Mouse (Mus musculus) kidney, postnatal 14 days (tissue): ENCODE measurements at regions not wholly inside any gene's neighbourhood (a gene's known extent, or its start where the extent isn't known, plus 50 kb on each side); places are given as distances from the start of the nearest gene placed in this dataset.

ENCODE experiments used
- DNase-seq: peaks from one replicate; pipeline ENCODE4 v3.0.0; 2022; ENCODE audit warnings: mixed read lengths

DNA sequence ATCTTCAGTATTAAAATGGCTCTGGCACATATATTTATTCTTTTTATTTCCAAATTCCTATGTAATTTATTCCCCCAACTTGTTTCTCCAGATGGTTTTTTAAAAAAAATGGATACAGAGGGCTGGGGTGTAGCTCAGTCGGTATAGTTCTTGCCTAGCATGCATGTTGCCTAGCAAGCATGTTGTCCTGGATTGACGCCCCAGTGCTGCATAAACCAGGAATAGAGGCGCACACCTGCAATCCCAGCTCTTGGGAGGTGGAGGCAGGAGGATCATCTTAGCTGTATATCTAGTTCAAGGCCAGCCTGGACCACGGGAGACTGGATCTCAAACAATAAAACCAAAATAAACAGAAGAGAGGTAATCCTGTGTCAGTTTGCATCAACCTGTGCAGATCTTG, 183.5 kb upstream of the Jmjd1c start:
- DNase-seq: no peak

DNA sequence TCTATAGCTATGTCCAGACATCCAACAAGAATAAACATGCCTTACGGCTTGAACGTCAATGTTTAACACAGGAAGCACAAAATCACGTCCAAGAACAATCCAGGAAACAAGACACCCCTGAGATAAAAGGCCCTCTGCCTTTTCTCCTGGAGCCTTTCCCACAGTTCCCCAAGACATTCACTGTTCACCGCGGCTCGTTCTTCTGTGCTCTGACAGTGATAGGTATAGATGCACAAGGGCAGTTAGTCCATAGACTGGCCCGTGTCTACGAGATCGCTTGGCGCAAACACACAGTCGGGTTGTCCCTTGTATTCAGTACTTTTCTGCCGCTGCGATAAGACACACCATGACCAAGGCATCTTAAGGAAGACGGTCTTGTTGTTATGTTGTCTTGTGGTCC, 182.7 kb upstream of the Jmjd1c start:
- no peak for DNase-seq

GRCm38 (mm10) chr10:66913627-66914026, 182.3 kb upstream of the Jmjd1c start:
- DNase-seq: peak; percentile 65

GRCm38 (mm10) chr10:66914288-66914975, 181.5 kb upstream of the Jmjd1c start:
- DNase-seq: peak; percentile 48

- DNase-seq: no peak
These were observed 180.1 kb upstream of the Jmjd1c start for GRCm38 (mm10) chr10:66915801-66916200.

DNA sequence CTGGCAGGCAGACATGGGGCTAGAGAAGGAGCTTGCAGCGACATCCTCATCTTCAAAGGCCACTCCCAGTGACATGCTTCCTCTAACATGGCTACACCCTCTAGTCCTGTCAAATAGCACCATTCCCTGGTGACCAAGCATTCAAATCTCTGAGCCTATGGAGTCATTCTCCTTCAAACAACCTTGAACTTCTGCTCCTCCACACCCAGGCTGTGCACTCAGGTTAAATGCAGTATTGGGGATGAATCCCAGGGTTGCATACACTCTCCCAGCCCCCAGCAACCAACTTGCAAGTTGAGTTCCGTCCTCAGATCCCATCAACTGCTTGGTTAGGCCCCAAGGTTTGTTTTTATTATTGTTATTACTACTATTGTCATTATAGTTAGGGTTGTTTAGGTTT, 178.2 kb upstream of the Jmjd1c start:
- no peak for DNase-seq

DNA sequence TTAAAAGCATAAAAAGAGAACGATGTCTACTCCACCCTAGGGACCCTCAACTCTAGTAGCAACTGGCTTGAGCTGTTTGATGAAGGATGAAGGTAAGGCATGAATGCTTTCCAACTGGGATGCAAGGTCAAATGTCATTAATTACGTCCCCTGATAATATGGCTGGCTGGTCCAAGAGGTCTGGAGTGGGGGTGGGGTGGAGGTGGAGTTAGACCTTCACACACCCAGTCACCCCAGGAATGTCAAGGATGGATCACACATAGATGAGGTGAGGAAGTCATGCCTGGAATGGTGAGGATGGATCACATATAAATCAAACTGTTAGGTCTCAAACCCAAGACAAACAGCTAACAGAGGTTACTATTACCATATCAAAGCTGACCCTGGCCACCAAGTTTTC, 177.2 kb upstream of the Jmjd1c start:
- no peak for DNase-seq

- DNase-seq: peak; percentile 95
These were observed 175.8 kb upstream of the Jmjd1c start for GRCm38 (mm10) chr10:66919953-66920760.

DNA sequence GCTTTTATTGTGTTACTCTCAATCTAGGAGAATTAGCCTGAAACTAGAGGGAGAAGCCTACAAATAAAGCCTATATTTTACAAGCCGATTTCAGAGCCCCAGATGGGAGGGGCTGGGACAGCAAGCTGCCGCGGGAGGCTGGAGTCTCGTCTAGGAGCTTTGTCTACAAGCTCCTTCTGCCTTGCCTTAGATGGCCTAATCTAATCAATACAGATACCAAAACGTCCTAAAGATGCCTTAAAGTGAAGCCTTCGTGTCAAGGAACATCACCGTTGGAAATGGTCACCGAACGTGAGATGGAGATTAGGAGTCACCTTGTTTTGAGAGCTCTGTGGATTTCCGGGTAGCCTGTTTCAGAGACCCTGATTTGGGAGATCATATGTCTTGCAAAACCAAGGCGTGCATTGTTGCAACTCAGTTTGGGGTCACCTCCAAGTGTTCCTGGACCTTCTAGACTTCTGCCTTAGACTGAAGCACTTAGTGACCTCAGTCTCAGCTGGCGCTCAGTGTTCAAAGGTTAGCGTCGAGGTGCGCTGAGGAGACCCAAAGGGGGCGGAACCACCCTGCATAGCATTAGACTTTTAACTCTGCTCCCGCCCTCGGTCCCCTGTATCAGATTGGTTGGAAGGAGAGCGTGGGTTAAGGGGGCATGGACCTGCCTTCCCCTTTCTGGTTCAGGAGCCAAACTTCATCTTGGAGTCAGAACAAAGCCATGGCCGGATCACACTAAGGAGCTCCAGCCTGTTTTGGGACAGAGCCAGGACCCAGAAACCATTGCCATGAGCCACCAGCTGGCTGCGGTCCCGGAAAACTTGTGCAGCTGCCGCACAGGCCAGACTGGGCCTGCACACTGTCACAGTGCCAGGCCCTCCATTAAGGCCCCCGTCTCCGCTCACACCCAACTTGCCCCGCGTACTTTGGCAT, 174.9 kb upstream of the Jmjd1c start:
- peak; percentile 99 for DNase-seq

GRCm38 (mm10) chr10:66921776-66922175, 174.1 kb upstream of the Jmjd1c start:
- no peak for DNase-seq

GRCm38 (mm10) chr10:66922314-66922713, 173.6 kb upstream of the Jmjd1c start:
- peak; percentile 24 for DNase-seq

GRCm38 (mm10) chr10:66923947-66924346, 172.0 kb upstream of the Jmjd1c start:
- no peak for DNase-seq

GRCm38 (mm10) chr10:66924418-66924817, 171.5 kb upstream of the Jmjd1c start:
- DNase-seq: no peak

DNA sequence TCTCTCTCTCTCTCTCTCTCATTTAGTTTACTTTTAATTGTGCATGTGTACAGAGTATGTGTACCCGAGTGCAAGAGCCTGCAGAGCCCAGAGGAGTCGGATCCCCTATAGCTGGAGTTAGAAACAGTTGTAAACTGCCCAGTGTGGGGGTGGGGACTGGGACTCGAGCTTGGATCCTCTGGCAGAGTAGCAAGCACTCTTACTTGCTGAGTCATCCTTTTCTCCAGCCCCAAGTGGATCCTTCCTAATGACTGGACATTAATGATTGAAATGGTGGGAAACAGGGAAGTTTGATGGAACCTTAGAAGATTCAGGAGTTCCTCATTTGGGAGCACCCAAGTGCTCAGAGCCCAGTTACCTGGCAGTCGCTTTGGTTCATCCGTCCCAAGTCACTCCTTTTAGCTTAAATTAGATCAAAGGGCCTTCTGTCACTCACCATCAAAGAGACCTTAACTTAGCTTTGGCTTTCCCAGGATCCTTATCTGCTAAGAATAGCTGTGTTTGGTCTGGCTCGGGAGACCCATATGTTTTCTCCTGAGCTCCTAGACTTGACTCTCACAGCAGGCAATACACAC, 170.3 kb upstream of the Jmjd1c start:
- DNase-seq: no peak

DNA sequence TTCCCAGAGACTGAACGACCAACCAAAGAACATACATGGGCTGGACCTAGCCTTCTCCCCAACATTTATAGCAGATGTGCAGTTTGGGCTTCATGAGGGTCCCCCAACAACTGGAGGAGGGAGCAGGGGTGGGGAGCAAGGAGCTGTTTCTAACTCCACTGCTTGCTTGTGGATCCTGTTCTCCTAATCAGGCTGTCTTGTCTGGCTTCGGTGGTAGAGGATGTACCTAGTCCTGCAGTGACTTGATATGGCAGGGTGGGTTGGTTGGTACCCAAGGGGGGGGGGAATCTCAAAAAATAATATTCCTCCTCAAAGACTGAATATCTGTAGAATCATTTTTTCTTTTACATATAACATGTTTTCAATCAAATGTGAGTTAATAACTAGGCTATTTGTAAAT, 168.3 kb upstream of the Jmjd1c start:
- no peak for DNase-seq

- peak; percentile 14 for DNase-seq
These were observed 167.5 kb upstream of the Jmjd1c start for GRCm38 (mm10) chr10:66928211-66928990.

- peak; percentile 25 for DNase-seq
These were observed 165.4 kb upstream of the Jmjd1c start for GRCm38 (mm10) chr10:66930563-66930962.

DNA sequence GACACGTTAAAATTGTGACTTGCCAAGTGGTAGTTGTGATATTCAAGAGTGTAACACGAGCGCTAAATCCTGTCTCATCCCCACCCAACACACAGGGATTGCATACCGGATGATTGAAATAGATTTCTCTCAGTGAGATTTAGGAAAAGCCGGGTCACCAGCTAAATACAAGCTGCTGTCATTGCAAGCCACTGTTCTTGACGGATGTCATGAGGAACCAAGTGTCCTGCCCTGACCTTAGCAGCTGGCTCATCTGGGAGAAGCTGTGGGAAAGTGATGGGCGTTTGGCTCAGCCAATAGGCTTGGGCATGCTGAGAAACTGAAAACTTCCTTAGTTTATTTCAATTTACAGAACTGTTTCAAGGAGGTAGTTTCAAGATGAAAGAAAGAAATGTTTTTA, 164.4 kb upstream of the Jmjd1c start:
- peak; percentile 75 for DNase-seq

- peak; percentile 24 for DNase-seq
These were observed 163.4 kb upstream of the Jmjd1c start for GRCm38 (mm10) chr10:66932544-66932943.

DNA sequence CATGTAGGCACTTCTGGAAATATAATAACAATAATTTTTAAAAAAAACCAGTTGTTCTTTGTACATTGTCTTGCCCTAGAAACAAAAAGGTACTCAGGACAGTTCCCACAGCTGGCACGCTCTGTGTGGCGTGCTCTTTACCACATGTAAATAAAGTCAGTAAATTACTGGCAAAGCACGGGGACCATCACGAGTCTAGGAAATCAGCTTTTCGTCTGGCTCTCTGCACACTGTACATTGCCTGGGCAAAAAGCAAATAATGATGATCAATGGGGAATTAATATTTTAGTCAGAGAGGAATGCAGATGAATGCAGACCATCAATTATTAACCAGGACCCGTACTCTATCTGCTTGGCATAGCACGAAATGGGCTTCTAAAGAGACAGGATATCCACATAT, 162.2 kb upstream of the Jmjd1c start:
- DNase-seq: no peak

- no peak for DNase-seq
These were observed 160.2 kb upstream of the Jmjd1c start for GRCm38 (mm10) chr10:66935731-66936130.

DNA sequence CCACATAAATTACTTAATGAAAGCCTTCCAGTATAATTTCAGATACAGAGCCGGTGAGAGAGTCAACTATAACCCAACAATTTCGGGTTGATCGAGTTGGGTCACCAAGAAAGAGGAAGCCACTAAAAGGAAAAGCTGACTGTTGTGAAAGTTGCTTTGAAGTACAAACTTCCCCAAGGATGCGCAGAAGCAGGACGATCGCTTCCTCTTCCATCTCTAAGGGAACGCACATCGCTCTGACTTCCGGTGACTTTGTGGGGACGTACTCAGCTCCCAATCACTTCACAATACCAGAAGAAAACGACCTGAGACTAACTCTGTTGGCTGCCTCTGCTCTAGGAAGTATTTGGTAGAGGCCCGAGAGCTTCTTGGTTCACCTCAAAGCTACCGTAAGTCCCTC, 158.8 kb upstream of the Jmjd1c start:
- no peak for DNase-seq
